Mouse (Mus musculus) regulatory T cell (primary cell): ENCODE results near the gene Fam206a.

Experiments used
- in situ Hi-C: fragments of 300-600 bp; cut with MboI, MseI; formaldehyde crosslinking; loops from one replicate; pipeline ENCODE4 v1.15.1; 2025; ENCODE audit warnings: high pct_unique_total_duplicates

Gene Fam206a

GRCm38 (mm10) chr4:56801907-56802668 is at the start of gene Fam206a, which contains the start of gene Elp1:
TSS of gene Fam206a (plus strand) at chr4:56802345.
TSS of gene Elp1 (minus strand) at chr4:56802331.
- in situ Hi-C loops: no loop called here

GRCm38 (mm10) chr4:56756021-56756420 is 46.1 kb upstream of the Fam206a start:
- in situ Hi-C loops: no loop called here

GRCm38 (mm10) chr4:56756966-56757600 is 45.1 kb upstream of the Fam206a start:
- in situ Hi-C loops: no loop called here

- in situ Hi-C loops: no loop called here
Observed at GRCm38 (mm10) chr4:56757693-56758092, 44.5 kb upstream of the Fam206a start.

GRCm38 (mm10) chr4:56767861-56768284 is 34.3 kb upstream of the Fam206a start:
- in situ Hi-C loops: no loop called here

- in situ Hi-C loops: no loop called here
Observed at GRCm38 (mm10) chr4:56768913-56769312, 33.2 kb upstream of the Fam206a start.

- in situ Hi-C loops: no loop called here
Observed at GRCm38 (mm10) chr4:56771065-56771464, 31.1 kb upstream of the Fam206a start.

- in situ Hi-C loops: no loop called here
Observed at GRCm38 (mm10) chr4:56791373-56791772, 10.8 kb upstream of the Fam206a start.

- in situ Hi-C loops: no loop called here
Observed at GRCm38 (mm10) chr4:56802669-56803150, 565 bp downstream of the Fam206a start.

- in situ Hi-C loops: no loop called here
Observed at GRCm38 (mm10) chr4:56809050-56809449, 6.9 kb downstream of the Fam206a start.

GRCm38 (mm10) chr4:56811642-56812041 is 9.5 kb downstream of the Fam206a start:
- in situ Hi-C loops: no loop called here

GRCm38 (mm10) chr4:56812096-56812495 is 10.0 kb downstream of the Fam206a start:
- in situ Hi-C loops: no loop called here

- in situ Hi-C loops: no loop called here
Observed at GRCm38 (mm10) chr4:56815131-56815530, 13.0 kb downstream of the Fam206a start.

- in situ Hi-C loops: no loop called here
Observed at GRCm38 (mm10) chr4:56820017-56820550, 17.9 kb downstream of the Fam206a start.

- in situ Hi-C loops: no loop called here
Observed at GRCm38 (mm10) chr4:56824231-56824630, 22.1 kb downstream of the Fam206a start.

- in situ Hi-C loops: no loop called here
Observed at GRCm38 (mm10) chr4:56828932-56829331, 26.8 kb downstream of the Fam206a start.

- in situ Hi-C loops: no loop called here
Observed at GRCm38 (mm10) chr4:56829511-56829921, 27.4 kb downstream of the Fam206a start.

GRCm38 (mm10) chr4:56831013-56831609 is 29.0 kb downstream of the Fam206a start:
- in situ Hi-C loops: no loop called here

- in situ Hi-C loops: no loop called here
Observed at GRCm38 (mm10) chr4:56831998-56832397, 29.9 kb downstream of the Fam206a start.

GRCm38 (mm10) chr4:56837661-56838060 is 35.5 kb downstream of the Fam206a start:
- in situ Hi-C loops: no loop called here

GRCm38 (mm10) chr4:56840297-56840696 is 38.2 kb downstream of the Fam206a start:
- in situ Hi-C loops: no loop called here

GRCm38 (mm10) chr4:56842501-56842900 is 40.4 kb downstream of the Fam206a start:
- in situ Hi-C loops: no loop called here
